Mouse (Mus musculus): Measurements from ENCODE around the gene Lmntd1.
"Not testable (repeated sequence)": the region's sequence is repeated elsewhere in the genome, so short reads cannot be mapped to it uniquely, and the experiment has no call there.

Gene Lmntd1

DNA sequence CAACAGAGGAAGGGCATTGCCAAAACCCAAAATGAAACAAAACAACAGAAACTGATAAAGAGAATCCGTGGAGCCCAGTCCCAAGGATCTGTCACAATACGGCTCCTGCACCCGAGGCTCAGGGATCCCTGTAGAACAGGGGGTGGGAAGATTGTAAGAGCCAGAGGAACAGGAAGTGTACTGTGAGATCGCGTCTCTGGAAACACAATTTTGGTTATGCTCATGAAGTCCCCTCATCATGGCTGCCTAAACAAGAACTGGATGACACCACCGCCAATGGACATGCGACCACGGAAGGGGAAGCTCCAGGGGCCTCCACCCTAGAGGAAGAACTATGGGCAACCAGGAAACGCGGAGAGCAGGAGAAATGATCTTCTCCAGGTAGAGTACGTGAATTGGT is 271.3 kb downstream of the Lmntd1 start:
- no peak for ATAC-seq (ENCODE audit: low TSS enrichment)

DNA sequence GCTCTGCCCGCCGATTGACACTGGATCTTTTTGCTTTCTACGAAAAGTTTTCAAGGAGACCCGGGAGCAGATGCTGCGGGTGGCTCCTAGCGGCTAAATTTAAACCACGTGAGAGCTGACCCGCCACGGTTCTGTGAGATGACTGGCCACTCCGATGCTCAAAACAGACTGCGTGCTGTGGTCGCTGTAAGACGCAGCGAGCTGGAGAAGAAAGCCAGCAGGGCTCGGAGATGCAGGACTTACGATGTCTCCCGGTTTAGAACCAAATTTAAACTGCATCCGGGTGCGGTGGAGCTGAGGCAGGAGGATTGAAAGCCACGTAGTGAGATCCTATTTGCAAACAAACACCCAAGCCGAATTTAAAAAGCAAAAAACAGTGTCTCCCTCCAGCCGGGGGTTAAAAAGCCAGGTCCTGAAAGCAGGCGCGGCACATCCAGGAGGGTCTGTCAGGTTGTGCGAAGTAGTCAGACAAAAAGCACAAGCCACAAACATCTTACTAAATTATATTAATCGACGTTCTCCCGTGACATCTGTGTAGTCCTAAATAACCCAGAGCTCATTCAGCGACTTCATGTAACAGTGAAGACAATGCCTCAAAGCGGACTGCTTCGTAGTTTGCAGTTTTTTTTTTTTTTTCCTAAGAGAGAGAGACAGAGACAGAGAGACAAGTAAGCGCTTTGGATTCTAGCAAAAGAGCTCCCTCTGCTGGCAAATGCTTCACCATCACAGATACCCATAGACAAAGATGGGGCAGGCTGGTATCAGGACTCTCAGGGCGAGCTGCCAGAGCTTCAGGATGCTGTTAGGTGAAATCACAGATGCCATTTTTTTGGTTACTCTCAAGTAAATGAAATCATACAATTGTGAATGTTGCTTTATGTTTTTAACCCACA is 272.6 kb downstream of the Lmntd1 start:
- ATAC-seq (ENCODE audit: low TSS enrichment) = peak; percentile 64

DNA sequence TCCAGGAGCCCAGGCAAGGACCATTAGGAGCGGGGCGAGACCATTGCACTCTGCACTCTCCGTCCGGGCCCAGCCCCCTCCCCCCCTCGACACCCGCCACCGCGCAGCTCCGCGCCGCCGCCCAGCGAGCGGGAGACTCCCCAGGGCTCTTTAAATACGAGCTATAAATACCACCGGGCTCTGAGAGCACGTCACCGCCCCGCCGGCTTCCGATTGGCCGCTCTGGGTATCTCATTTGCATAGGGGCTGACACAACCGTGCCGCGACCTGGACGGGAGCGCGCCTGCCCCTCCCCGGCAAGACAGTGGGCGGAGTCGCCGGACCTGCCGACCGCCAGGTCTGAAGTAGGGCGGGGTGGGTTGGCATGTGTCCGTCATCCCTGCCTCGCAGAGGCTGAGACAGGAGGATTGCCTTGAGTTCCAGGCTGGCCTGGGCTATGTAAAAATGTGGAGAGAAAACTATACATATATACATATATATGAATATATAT is 273.4 kb downstream of the Lmntd1 start:
- ATAC-seq (ENCODE audit: low TSS enrichment) = peak; percentile 92

DNA sequence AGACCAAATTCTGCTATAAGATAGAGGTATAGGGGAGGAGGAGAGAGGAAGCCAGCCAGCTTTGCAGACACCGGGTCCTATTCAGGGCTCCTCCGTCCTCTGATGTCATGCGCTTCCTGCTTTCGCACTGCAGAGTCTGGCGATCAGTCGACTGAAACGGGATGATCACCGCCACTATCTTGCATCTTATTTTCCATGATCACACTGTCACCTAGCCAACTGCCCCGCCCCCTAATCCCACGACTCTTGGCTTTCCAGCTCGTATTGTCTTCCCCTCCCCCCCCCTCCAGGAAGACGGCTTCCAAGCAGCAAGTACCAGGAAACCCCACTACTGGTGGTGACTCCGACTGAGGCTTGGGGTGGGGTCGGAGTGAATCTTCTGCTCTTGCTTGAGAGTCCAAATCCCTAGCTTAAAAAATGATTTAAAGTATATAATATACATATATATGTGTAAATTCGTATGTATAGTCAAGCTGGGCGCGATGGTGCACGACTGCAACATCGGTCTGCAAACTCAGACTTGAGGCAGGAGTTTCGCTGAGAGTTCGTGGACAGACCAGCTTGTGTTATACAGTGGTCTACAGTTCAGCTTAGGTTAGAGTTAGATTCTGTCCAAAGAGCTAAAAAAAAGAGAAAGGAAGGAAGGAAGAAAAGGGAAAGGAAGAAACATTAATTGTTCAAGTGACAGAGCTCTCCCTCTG is 274.0 kb downstream of the Lmntd1 start:
- ATAC-seq (ENCODE audit: low TSS enrichment) = peak; percentile 22; the same call in 1 of the 2 replicates

DNA sequence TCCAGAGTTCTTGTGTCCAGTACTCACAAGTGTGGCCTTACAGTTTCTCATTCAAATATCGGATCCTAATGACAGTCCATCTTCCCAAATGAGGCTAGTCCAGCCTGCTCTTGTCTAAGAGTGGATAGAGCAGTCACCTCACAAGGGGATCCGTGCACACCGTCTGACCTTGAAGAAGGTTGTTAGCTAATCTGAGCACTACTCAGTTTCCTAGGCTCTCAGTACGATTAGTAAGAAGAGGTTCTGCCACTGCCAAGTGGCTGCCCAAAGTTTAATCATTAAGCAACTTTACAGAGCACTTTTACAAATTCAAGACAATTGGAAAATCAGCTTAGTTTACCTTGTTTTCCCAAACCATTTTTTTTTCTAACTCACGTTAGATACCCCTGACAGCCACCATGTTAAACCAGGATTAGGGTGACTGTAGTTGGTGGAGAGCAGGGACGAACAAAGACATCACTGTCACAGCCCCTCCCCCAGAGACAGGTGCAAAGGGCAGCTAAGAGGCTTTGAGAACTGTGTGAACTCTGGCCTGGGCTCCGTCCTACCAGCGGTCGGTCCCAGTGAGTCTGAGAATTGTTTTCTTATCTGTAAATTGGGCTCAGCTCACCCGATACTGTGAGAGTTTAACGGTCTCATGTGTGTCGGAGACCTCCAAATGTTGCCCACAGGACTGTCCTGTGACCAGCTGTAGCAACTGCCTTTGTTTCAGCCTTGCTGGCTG is 275.4 kb downstream of the Lmntd1 start:
- no peak for ATAC-seq (ENCODE audit: low TSS enrichment)

DNA sequence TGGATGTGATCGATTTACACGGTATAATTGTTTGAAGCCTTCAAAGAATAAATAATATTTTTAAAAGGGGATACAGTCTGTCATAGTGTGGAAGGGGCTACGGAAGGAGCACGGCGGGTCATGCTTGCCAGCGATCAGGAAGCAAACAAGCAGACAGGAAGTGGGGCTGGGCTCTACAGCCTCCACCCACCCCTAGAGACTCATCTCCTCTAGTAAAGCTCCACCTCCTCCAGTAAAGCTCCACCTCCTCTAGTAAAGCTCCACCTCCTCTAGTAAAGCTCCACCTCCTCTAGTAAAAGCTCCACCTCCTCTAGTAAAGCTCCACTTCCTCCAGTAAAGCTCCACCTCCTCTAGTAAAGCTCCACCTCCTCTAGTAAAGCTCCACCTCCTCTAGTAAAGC is 276.6 kb downstream of the Lmntd1 start:
- not testable (repeated sequence) for ATAC-seq (ENCODE audit: low TSS enrichment)

DNA sequence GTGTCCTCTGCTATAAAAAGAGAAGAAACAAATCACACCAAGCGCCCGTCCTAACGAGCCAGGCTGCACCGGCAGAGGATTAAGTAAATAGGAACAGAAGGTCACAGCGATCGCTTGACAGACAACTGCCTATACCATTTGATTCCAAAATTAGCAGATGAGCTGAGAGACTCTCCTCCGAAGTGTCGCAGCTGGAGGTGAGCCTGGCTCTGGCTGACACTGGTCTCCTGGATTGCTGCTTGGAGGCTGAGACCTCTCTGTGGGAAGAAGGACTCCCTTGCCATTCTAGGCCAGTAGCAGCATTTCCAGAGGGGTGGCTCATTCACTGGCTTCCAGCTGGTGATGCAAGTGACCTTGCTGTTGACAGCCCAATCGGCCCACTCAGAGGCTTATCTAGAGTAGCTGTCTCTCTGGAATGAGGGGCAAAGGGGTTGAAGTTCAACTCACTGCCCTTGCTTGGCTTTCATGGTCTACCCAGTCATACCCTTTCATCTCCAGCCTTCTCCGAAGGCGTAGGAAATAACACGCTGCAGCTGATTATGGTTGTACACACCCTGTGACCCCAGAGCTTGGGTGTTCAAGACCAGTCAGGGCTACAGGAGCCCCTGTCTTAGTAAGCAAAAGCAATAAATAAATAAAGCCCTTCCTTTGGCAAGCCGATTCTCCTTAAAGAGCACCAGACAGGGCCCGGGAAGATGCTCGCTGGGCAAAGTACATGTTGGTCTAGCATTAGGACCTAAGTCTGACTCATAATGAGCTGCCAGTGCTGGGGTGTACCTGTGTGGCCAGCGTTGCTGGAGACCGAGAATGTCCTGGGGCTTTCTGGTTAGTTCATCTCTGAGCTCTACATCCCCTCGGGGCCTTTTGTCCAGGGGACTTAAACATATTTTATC is 278.0 kb downstream of the Lmntd1 start:
- no peak for ATAC-seq (ENCODE audit: low TSS enrichment)

DNA sequence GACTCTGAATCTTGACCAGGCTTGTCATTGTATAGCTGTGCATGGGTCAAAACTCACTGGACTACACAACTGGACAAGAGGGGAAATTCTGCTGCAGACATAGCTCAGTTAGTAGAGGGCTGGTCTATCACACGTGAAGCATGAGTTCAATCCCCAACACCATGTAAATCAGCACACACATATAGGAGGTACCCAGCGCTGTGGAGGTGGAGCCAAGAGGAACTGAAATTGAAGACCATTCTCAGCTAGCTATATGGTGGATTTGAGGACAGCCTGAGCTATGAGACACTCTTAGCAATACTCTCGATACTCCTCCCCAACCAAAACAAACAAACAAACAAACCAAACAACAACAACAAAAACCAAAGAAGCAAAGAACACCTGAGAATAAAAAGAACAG is 279.9 kb downstream of the Lmntd1 start:
- ATAC-seq (ENCODE audit: low TSS enrichment) = no peak

DNA sequence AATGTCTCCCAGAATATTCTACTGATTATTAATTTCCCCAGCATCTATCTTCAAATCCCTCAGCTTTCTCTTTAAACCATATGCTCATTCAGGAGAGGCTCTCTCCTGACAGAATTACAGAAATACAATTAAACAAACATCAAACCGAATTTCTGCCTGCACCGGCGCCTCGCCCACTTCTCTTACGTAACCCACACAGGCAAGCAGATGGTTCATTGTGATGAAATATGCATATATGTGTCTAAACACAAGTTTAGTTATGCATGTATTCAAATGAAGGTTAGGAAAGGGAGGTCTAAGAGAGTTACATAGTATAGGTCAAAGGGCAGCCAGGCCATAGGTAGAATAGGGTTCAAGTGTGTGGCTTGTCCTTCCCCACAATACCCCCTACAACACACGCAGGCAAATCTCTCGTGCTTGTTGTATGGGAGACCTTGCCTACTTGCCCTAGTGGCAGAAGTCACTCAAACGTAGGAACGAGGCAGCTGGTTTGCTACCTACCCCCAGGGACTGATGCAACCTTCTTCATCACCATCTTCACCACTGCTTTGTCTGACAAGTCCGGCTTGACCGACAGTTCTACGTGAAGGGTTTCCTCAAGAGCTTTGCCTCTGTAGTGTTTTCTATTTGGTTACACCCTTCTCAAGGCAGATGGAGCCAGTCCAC is 287.8 kb downstream of the Lmntd1 start:
- ATAC-seq (ENCODE audit: low TSS enrichment) = peak; percentile 81

DNA sequence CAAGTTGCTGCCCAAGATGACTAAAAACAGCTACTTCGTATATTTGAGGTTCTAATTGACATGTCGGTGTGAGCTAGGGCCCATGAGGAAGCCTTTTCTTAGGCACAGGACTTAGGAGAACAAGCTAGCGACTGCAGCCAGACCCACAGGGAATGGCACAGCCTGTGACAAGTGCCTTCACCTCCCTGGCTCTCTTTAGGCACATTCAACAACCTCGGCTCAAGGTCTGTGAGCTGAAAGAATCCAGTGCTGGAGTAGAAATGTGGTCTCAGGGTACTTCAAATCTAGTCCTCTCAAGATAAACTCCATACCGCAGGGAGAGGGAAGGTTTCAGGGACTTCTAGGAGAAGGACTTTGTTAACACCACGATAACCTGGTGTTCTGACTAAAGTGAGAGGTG is 289.0 kb downstream of the Lmntd1 start:
- ATAC-seq (ENCODE audit: low TSS enrichment) = no peak

DNA sequence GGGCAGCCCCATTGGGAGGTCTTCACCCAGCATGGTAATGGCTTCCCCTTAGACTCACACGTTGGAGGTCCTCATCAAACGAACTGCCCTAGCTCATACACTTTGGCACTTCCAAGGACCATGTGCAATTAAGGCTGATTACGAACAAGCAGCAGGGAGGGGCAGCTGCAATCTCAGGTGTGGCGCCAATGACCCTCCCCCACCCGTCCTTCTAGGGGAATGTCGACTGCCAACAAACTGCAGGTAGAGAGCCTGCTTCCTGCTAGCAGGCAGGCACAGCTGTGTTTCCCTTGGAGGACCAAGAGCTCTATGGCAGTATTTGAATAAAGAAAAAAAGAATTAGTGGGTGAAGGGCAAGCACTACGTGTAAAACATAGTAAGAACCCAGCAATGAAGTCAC is 289.6 kb downstream of the Lmntd1 start:
- no peak for ATAC-seq (ENCODE audit: low TSS enrichment)

DNA sequence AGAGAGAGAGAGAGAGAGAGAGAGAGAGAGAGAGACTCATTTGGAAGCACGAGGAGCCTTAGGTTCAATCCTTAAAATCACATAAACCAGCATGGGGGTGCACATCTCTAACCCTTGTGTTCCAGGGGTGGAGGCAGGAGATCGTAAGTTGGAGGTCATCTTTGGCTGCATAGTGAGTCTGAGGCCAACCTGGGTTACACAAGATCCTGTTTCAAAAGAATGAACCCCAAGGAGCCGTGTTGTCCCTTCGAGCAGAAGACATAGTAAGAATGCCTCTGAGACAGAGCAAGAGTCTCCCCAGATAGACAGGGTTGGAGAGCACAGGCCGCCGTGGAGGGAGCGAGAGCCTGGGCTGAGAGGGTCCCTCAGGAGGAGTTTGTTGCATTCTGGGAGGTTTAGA is 291.9 kb downstream of the Lmntd1 start:
- ATAC-seq (ENCODE audit: low TSS enrichment) = no peak

DNA sequence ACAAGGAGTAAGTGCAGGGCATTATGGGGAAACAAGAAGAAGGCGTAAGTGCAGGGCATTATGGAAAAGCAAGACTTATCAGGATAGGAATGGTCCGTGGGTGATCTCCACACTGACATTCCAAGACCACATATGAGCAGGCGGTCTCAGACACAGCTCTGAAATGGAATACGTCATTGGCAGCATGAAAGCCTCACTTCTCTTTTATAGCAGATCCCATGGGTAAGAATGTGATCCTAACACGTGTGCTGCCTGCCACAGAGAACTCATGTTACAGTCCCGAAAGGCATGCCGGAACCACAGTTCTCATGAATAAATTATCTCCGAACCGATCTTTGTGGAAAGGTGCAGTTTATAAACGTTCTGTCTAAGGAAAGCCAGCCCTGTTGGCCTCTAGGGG is 294.0 kb downstream of the Lmntd1 start:
- ATAC-seq (ENCODE audit: low TSS enrichment) = no peak

All from frontal cortex, adult (tissue).